ENCODE assay signal across 16 mouse cellular contexts in the genomic region with DNA sequence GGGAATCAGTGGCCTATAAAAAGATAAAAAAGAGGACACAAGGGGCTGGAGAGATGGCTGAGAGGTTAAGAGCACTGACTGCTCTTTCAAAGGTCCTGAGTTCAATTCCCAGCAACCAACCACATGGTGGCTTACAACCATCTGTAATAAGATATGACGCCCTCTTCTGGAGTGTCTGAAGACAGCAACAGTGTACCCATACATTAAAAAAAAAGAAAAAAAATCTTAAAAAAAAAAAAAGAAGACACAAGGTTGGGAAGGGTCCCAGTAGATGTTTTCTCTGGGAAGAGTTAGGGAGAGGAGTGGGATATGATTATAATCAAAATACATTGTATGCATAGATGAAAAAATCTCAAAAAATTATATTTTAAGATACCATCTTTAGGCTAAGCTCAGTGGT. TPM values are rescaled to one million over a fixed set of nuclear protein-coding genes. Genes with fewer than 3 reads are reported as not detected.
A peak's percentile ranks its signal among the peaks of the same experiment; 100 is the strongest.
DNase-seq lines count a peak whose midpoint lies in the region; TF ChIP-seq lines count a peak whose summit lies in the region.
"Had no signal": no experiment of that assay in that cellular context is flagged by ENCODE, and none has a peak within 500 bp of the region (broad histone marks: within the 10 kb centered on the region; RNA-seq: fewer than 3 reads in every experiment).

No protein-coding gene starts in this region.

- no peaks in the 10 kb centered on the region for H3K9me3 ChIP-seq in CH12.LX (replicated peaks; ENCODE audit: low read length)
- H3K9me3 ChIP-seq in E14TG2a.4 (ENCODE audit: low read length): no peaks in the 10 kb centered on the region
- H3K9me3 ChIP-seq in MEL (replicated peaks; ENCODE audit: insufficient read depth, low read length): no peaks in the 10 kb centered on the region
- H3K9me3 ChIP-seq: embryonic facial prominence, embryonic 10.5 days; embryonic facial prominence, embryonic 12.5 days; G1E had no signal

- H3K27me3 ChIP-seq in CH12.LX (replicated peaks) (no peaks in the 10 kb centered on the region), E14TG2a.4 (ENCODE audit: insufficient read depth, low read length) (no peaks in the 10 kb centered on the region), MEL (ENCODE audit: control insufficient read depth in 1 of 2, insufficient read depth in 2 of 2, low read length in 2 of 2) (no peaks in the 10 kb centered on the region)
- H3K27me3 ChIP-seq: embryonic facial prominence, embryonic 12.5 days had no signal

- no peak for TF ChIP-seq EP300 in CH12.LX (IDR thresholded peaks at IDR 0.05; ENCODE audit: low read length)
- no peak for TF ChIP-seq EP300 in MEL (IDR thresholded peaks at IDR 0.05; ENCODE audit: low read depth in 1 of 2, low read length in 2 of 2)

- TF ChIP-seq CTCF in CH12.LX (conservative IDR thresholded peaks at IDR 0.05 in 1 of 2, IDR thresholded peaks at IDR 0.05 in 1 of 2; ENCODE audit: low read depth in 2 of 2, low read length in 2 of 2) (peak in 1 of 2 experiments; percentile 36; a peak in 2 of 4 replicates), E14TG2a.4 (conservative IDR thresholded peaks at IDR 0.05; ENCODE audit: low read length) (0 out of 2 replicates have a peak, but pooled peaks have one; percentile 14), MEL (IDR thresholded peaks at IDR 0.05 in 2 of 3, conservative IDR thresholded peaks at IDR 0.05 in 1 of 3; ENCODE audit: control insufficient read depth in 1 of 3, insufficient read depth in 1 of 3, low read depth in 2 of 3, low read length in 3 of 3, poor library complexity in 1 of 3, severe bottlenecking in 1 of 3) (peak in 1 of 3 experiments; percentile 23; a peak in 1 of 6 replicates)
- no peak for TF ChIP-seq CTCF in lung, adult 2 months (IDR thresholded peaks at IDR 0.05; ENCODE audit: insufficient read depth, low read length)

- H3K36me3 ChIP-seq in CH12.LX (replicated peaks in 1 of 2; ENCODE audit: control insufficient read depth in 1 of 2, insufficient read depth in 1 of 2, low read length in 1 of 2) (no peaks in the 10 kb centered on the region), E14TG2a.4 (ENCODE audit: insufficient read depth, low read length) (no peaks in the 10 kb centered on the region), MEL (ENCODE audit: control insufficient read depth in 1 of 2, insufficient read depth in 2 of 2, low read length in 2 of 2) (peaks cover 0 to 10% of the 10 kb centered on the region in 2 experiments; a peak in 2 of 4 replicates)
- H3K36me3 ChIP-seq: embryonic facial prominence, embryonic 10.5 days; embryonic facial prominence, embryonic 12.5 days; G1E had no signal

- H3K9ac ChIP-seq in CH12.LX (ENCODE audit: insufficient read depth, low read depth) (no peak overlapping the region), MEL (ENCODE audit: control insufficient read depth, low read depth, low read length, poor library complexity, severe bottlenecking) (no peak overlapping the region)
- H3K9ac ChIP-seq: embryonic facial prominence, embryonic 12.5 days had no signal

- TF ChIP-seq POLR2A in CH12.LX (IDR thresholded peaks at IDR 0.05; ENCODE audit: low read depth, low read length) (no peak), MEL (IDR thresholded peaks at IDR 0.05; ENCODE audit: control insufficient read depth in 1 of 2, insufficient read depth in 1 of 2, low read depth in 1 of 2, low read length in 2 of 2, poor library complexity in 1 of 2) (no peak)
- no peak for TF ChIP-seq POLR2A in lung, adult 2 months (IDR thresholded peaks at IDR 0.05; ENCODE audit: borderline replicate concordance, extremely low read depth, low read depth, low read length)

- H3K4me3 ChIP-seq in CH12.LX (replicated peaks in 1 of 3; ENCODE audit: low read depth in 2 of 3, low read length in 2 of 3, poor library complexity in 1 of 3) (no peak overlapping the region), E14TG2a.4 (replicated peaks; ENCODE audit: low read length) (no peak overlapping the region), MEL (ENCODE audit: control insufficient read depth in 1 of 2, insufficient read depth in 1 of 2, low read depth in 2 of 2, low read length in 2 of 2) (no peak overlapping the region)
- no peak overlapping the region for H3K4me3 ChIP-seq in lung, adult 2 months (replicated peaks; ENCODE audit: extremely low read depth, low read depth, low read length)
- H3K4me3 ChIP-seq: embryonic facial prominence, embryonic 10.5 days; embryonic facial prominence, embryonic 12.5 days had no signal

- H3K27ac ChIP-seq in CH12.LX (ENCODE audit: insufficient read depth, low read depth): no peak overlapping the region
- H3K27ac ChIP-seq in MEL (ENCODE audit: control insufficient read depth, low read depth, low read length): no peak overlapping the region
- H3K27ac ChIP-seq: embryonic facial prominence, embryonic 10.5 days; embryonic facial prominence, embryonic 12.5 days had no signal

- no peak for DNase-seq in CH12.LX (ENCODE audit: extremely low read depth)
- DNase-seq in MEL (ENCODE audit: low read depth, low spot score): no peak
- no peak for DNase-seq in frontal cortex, postnatal 25 days (ENCODE audit: low spot score in 2 of 2)
- no peak for DNase-seq in lung, adult 2 months
- DNase-seq: adrenal gland, adult 8-10 months; adrenal gland, postnatal 14 days; adrenal gland, postnatal 36 days; cerebellum, adult 11-12 months; cerebellum, adult 2 months; cerebellum, adult 9-10 months; cerebellum, postnatal 10 days; cerebellum, postnatal 25 days had no signal

- WGBS in lung, adult 2 months: 66% methylated on average over 1 of the region's 1 CpGs

- H3K79me2 ChIP-seq in CH12.LX (replicated peaks; ENCODE audit: control insufficient read depth, extremely low read depth, insufficient read depth, poor library complexity, severe bottlenecking) (no peaks in the 10 kb centered on the region), MEL (ENCODE audit: control insufficient read depth, insufficient read depth, low read length, poor library complexity) (no peaks in the 10 kb centered on the region)

- H3K4me2 ChIP-seq in CH12.LX (ENCODE audit: insufficient read depth, low read depth, poor library complexity, severe bottlenecking): no peak overlapping the region
- H3K4me2 ChIP-seq: embryonic facial prominence, embryonic 12.5 days had no signal

- peaks cover 2 to 8% of the 10 kb centered on the region in 2 experiments; a peak in 3 of 4 replicates for H3K4me1 ChIP-seq in CH12.LX (ENCODE audit: control insufficient read depth in 1 of 2, insufficient read depth in 2 of 2)
- 0 out of 2 replicates have a peak, but pooled peaks cover 3% of the 10 kb centered on the region for H3K4me1 ChIP-seq in E14TG2a.4 (replicated peaks; ENCODE audit: low read depth, low read length)
- peaks cover 1 to 4% of the 10 kb centered on the region in 2 experiments; a peak in 2 of 4 replicates for H3K4me1 ChIP-seq in MEL (ENCODE audit: control insufficient read depth in 1 of 2, insufficient read depth in 2 of 2, low read length in 2 of 2)
- no peaks in the 10 kb centered on the region for H3K4me1 ChIP-seq in lung, adult 2 months (ENCODE audit: control insufficient read depth, insufficient read depth, low read length)
- H3K4me1 ChIP-seq: embryonic facial prominence, embryonic 10.5 days; embryonic facial prominence, embryonic 12.5 days had no signal

- in situ Hi-C loops in CH12.LX (cut with MboI; ENCODE audit: low pct_ligation_motif_present, low pct_unique_long_range_greater_than_20kb, low sequenced_read_pairs): no loop called here

- dilution Hi-C loops in CH12.LX (cut with MboI; ENCODE audit: extremely low pct_ligation_motif_present, extremely low pct_unique_long_range_greater_than_20kb, low sequenced_read_pairs): no loop called here

- TF ChIP-seq RAD21 in CH12.LX (IDR thresholded peaks at IDR 0.05; ENCODE audit: low read depth, low read length): no peak
- no peak for TF ChIP-seq RAD21 in MEL (IDR thresholded peaks at IDR 0.05; ENCODE audit: low read depth, low read length)

TF ChIP-seq in CH12.LX, 34 proteins besides CTCF, POLR2A, EP300 and RAD21:
- TF ChIP-seq POLR2AphosphoS2 (IDR thresholded peaks at IDR 0.05; ENCODE audit: low read depth, low read length): no peak
- peak; percentile 70 for TF ChIP-seq ZNF384 (IDR thresholded peaks at IDR 0.05; ENCODE audit: low read depth, low read length)
- TF ChIP-seq USF2 (conservative IDR thresholded peaks at IDR 0.05; ENCODE audit: low read depth, low read length): no peak

TF ChIP-seq in MEL, 35 proteins besides CTCF, POLR2A, EP300 and RAD21:
- TF ChIP-seq ZNF384 (IDR thresholded peaks at IDR 0.05; ENCODE audit: low read depth, low read length) (peak; percentile 76), MXI1 (IDR thresholded peaks at IDR 0.05; ENCODE audit: low read depth, low read length) (no peak), MAFK (IDR thresholded peaks at IDR 0.05; ENCODE audit: borderline replicate concordance, low read depth, low read length) (no peak), E2F4 (IDR thresholded peaks at IDR 0.05; ENCODE audit: borderline replicate concordance, low read depth, low read length) (no peak)

RNA-seq across cellular contexts. Expression of a gene that starts 10.0 kb away (rescaled TPM):
- total RNA-seq in CH12.LX (2012; rRNA removed) (10.3 and 13.4 TPM in 2 replicates), CH12.LX (2014; rRNA removed) (17.8 and 21.4 TPM in 2 replicates), MEL (2012; rRNA removed) (22.4 and 25.7 TPM in 2 replicates)
- polyA plus RNA-seq in CH12.LX (2012; ENCODE audit: insufficient read length, low read depth) (17.4 and 18.2 TPM in 2 replicates), MEL (2012; ENCODE audit: insufficient read depth in 1 of 2, insufficient read length in 2 of 2, low read depth in 1 of 2, low replicate concordance in 2 of 2, missing spikeins in 1 of 2) (10 to 100 TPM in 1 of 2 experiments, not detected in 1; 28.7 TPM)
- polyA plus RNA-seq in lung, adult 2 months (2012; rRNA removed): 8.8 and 11.8 TPM in 2 replicates
